Mouse (Mus musculus): ENCODE data around the gene Col28a1. TPM values are rescaled to one million over a fixed set of nuclear protein-coding genes. Genes with fewer than 3 reads are reported as not detected.

Gene Col28a1
- polyA plus RNA-seq, 1 experiment from 2014 or later: 0.98 TPM

- Histone ChIP-seq H3K4me1 (ENCODE audit: control insufficient read depth, insufficient read depth, low read length) (no peaks in the 10 kb centered on the region), H3K36me3 (ENCODE audit: control insufficient read depth, insufficient read depth, low read length) (no peaks in the 10 kb centered on the region), H3K9me3 (replicated peaks; ENCODE audit: control insufficient read depth, low read length, poor library complexity, severe bottlenecking) (no peaks in the 10 kb centered on the region), H3K4me3 (ENCODE audit: low read depth, low read length) (no peak overlapping the region), H3K27ac (ENCODE audit: low read length) (no peak overlapping the region), H3K9ac (ENCODE audit: low read depth, low read length) (no peak overlapping the region), H3K4me2 (ENCODE audit: low read length) (no peak overlapping the region), H3K27me3 (ENCODE audit: control insufficient read depth, insufficient read depth, low read depth, low read length) (no peaks in the 10 kb centered on the region)
- no peak for ATAC-seq
- WGBS: 85% methylated on average over 8 of the region's 8 CpGs
Measured at GRCm38 (mm10) chr6:8094160-8094953, 98.1 kb downstream of the Col28a1 start.

GRCm38 (mm10) chr6:8093556-8093955 lies 98.9 kb downstream of the Col28a1 start:
- WGBS: 90% methylated on average over 7 of the region's 7 CpGs
- no peak overlapping the region for H3K4me2 ChIP-seq (ENCODE audit: low read length)

DNA sequence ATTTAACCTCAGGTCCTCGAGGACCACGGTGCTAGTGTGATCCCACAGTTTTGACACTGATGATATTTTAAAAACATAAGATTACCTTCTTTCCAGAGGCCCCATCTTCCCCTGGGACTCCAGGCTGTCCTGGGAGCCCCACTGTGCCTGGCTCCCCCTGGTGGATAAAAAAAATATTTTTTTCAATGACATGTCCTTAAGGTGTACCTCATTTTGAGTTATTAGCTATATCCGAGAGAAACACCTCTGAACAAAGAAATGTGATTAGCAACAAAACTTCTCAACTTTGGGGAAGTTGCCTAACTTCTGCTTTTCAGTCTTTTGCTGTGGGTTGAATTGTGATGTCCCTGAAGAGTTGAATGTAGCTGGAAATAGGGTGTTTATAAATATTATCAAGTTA lies 105.6 kb downstream of the Col28a1 start:
- Histone ChIP-seq H3K9ac (ENCODE audit: low read depth, low read length) (no peak overlapping the region), H3K4me3 (ENCODE audit: low read depth, low read length) (no peak overlapping the region), H3K36me3 (ENCODE audit: control insufficient read depth, insufficient read depth, low read length) (no peaks in the 10 kb centered on the region), H3K4me2 (ENCODE audit: low read length) (no peak overlapping the region), H3K9me3 (replicated peaks; ENCODE audit: control insufficient read depth, low read length, poor library complexity, severe bottlenecking) (no peaks in the 10 kb centered on the region), H3K27me3 (ENCODE audit: control insufficient read depth, insufficient read depth, low read depth, low read length) (no peaks in the 10 kb centered on the region), H3K4me1 (ENCODE audit: control insufficient read depth, insufficient read depth, low read length) (no peaks in the 10 kb centered on the region), H3K27ac (ENCODE audit: low read length) (no peak overlapping the region)
- ATAC-seq: no peak
- WGBS: 60% methylated on average over 3 of the region's 3 CpGs

More at GRCm38 (mm10) chr6:8093556-8093955, 98.9 kb downstream of the Col28a1 start:
- no peak for ATAC-seq
- Histone ChIP-seq H3K4me1 (ENCODE audit: control insufficient read depth, insufficient read depth, low read length) (no peaks in the 10 kb centered on the region), H3K36me3 (ENCODE audit: control insufficient read depth, insufficient read depth, low read length) (no peaks in the 10 kb centered on the region), H3K27me3 (ENCODE audit: control insufficient read depth, insufficient read depth, low read depth, low read length) (no peaks in the 10 kb centered on the region), H3K27ac (ENCODE audit: low read length) (no peak overlapping the region), H3K4me3 (ENCODE audit: low read depth, low read length) (no peak overlapping the region), H3K9ac (ENCODE audit: low read depth, low read length) (no peak overlapping the region), H3K9me3 (replicated peaks; ENCODE audit: control insufficient read depth, low read length, poor library complexity, severe bottlenecking) (no peaks in the 10 kb centered on the region)

GRCm38 (mm10) chr6:8084806-8085205 lies 107.6 kb downstream of the Col28a1 start:
- Histone ChIP-seq H3K4me2 (ENCODE audit: low read length) (no peak overlapping the region), H3K4me1 (ENCODE audit: control insufficient read depth, insufficient read depth, low read length) (no peaks in the 10 kb centered on the region), H3K9ac (ENCODE audit: low read depth, low read length) (no peak overlapping the region), H3K27ac (ENCODE audit: low read length) (no peak overlapping the region), H3K9me3 (replicated peaks; ENCODE audit: control insufficient read depth, low read length, poor library complexity, severe bottlenecking) (no peaks in the 10 kb centered on the region), H3K36me3 (ENCODE audit: control insufficient read depth, insufficient read depth, low read length) (no peaks in the 10 kb centered on the region), H3K27me3 (ENCODE audit: control insufficient read depth, insufficient read depth, low read depth, low read length) (no peaks in the 10 kb centered on the region), H3K4me3 (ENCODE audit: low read depth, low read length) (no peak overlapping the region)
- ATAC-seq: no peak
- WGBS: 77% methylated on average over 7 of the region's 7 CpGs

GRCm38 (mm10) chr6:8083196-8083595 lies 109.2 kb downstream of the Col28a1 start:
- WGBS: 85% methylated on average over 2 of the region's 2 CpGs

DNA sequence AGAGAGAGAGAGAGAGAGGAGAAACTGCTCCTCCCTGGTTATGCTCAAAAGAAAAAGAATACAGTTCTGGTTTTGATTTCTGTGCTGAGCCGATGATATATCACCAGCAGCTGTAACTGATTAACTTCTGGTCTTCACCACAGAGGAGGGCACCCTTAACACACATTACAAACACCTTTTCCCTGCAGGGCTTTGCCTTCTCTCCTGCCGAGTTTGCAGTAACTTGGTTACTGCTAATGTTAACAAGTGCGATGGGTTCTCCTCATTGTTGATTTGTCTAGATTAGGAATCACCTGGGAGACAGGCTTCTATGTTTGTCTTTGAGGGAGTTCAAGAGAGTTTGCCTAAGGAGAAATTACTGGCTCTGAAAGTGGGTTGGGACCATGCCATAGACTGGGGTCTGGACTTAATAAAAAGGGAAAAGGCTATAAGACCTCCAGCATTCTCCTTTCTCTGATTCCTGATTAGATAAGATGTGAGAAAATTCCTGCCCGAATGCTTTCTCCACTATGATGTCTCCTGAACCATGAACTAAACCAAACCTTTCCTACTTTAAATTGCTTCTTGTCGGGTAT lies 114.8 kb downstream of the Col28a1 start:
- no peak for ATAC-seq
- H3K9me3 ChIP-seq (replicated peaks; ENCODE audit: control insufficient read depth, low read length, poor library complexity, severe bottlenecking): no peaks in the 10 kb centered on the region
- no peaks in the 10 kb centered on the region for H3K36me3 ChIP-seq (ENCODE audit: control insufficient read depth, insufficient read depth, low read length)
- H3K27me3 ChIP-seq (ENCODE audit: control insufficient read depth, insufficient read depth, low read depth, low read length): no peaks in the 10 kb centered on the region
- H3K9ac ChIP-seq (ENCODE audit: low read depth, low read length): no peak overlapping the region
- H3K4me3 ChIP-seq (ENCODE audit: low read depth, low read length): no peak overlapping the region
- H3K4me1 ChIP-seq (ENCODE audit: control insufficient read depth, insufficient read depth, low read length): no peaks in the 10 kb centered on the region
- no peak overlapping the region for H3K27ac ChIP-seq (ENCODE audit: low read length)
- 75% methylated on average over 5 of the region's 5 CpGs for WGBS
- H3K4me2 ChIP-seq (ENCODE audit: low read length): no peak overlapping the region

More at GRCm38 (mm10) chr6:8083196-8083595, 109.2 kb downstream of the Col28a1 start:
- no peak for ATAC-seq
- Histone ChIP-seq H3K36me3 (ENCODE audit: control insufficient read depth, insufficient read depth, low read length) (no peaks in the 10 kb centered on the region), H3K9ac (ENCODE audit: low read depth, low read length) (no peak overlapping the region), H3K4me2 (ENCODE audit: low read length) (no peak overlapping the region), H3K4me3 (ENCODE audit: low read depth, low read length) (no peak overlapping the region), H3K4me1 (ENCODE audit: control insufficient read depth, insufficient read depth, low read length) (no peaks in the 10 kb centered on the region), H3K9me3 (replicated peaks; ENCODE audit: control insufficient read depth, low read length, poor library complexity, severe bottlenecking) (no peaks in the 10 kb centered on the region), H3K27ac (ENCODE audit: low read length) (no peak overlapping the region), H3K27me3 (ENCODE audit: control insufficient read depth, insufficient read depth, low read depth, low read length) (no peaks in the 10 kb centered on the region)

GRCm38 (mm10) chr6:8074914-8075313 lies 117.5 kb downstream of the Col28a1 start:
- Histone ChIP-seq H3K36me3 (ENCODE audit: control insufficient read depth, insufficient read depth, low read length) (no peaks in the 10 kb centered on the region), H3K4me2 (ENCODE audit: low read length) (no peak overlapping the region), H3K9ac (ENCODE audit: low read depth, low read length) (no peak overlapping the region), H3K4me3 (ENCODE audit: low read depth, low read length) (no peak overlapping the region), H3K27ac (ENCODE audit: low read length) (no peak overlapping the region), H3K27me3 (ENCODE audit: control insufficient read depth, insufficient read depth, low read depth, low read length) (no peaks in the 10 kb centered on the region), H3K4me1 (ENCODE audit: control insufficient read depth, insufficient read depth, low read length) (no peaks in the 10 kb centered on the region), H3K9me3 (replicated peaks; ENCODE audit: control insufficient read depth, low read length, poor library complexity, severe bottlenecking) (no peaks in the 10 kb centered on the region)
- WGBS: 89% methylated on average over 2 of the region's 2 CpGs
- no peak for ATAC-seq

GRCm38 (mm10) chr6:8068979-8069378 lies 123.4 kb downstream of the Col28a1 start:
- WGBS: 92% methylated on average over 5 of the region's 5 CpGs
- Histone ChIP-seq H3K27me3 (ENCODE audit: control insufficient read depth, insufficient read depth, low read depth, low read length) (no peaks in the 10 kb centered on the region), H3K4me1 (ENCODE audit: control insufficient read depth, insufficient read depth, low read length) (no peaks in the 10 kb centered on the region), H3K27ac (ENCODE audit: low read length) (no peak overlapping the region), H3K4me2 (ENCODE audit: low read length) (no peak overlapping the region), H3K4me3 (ENCODE audit: low read depth, low read length) (no peak overlapping the region), H3K9me3 (replicated peaks; ENCODE audit: control insufficient read depth, low read length, poor library complexity, severe bottlenecking) (no peaks in the 10 kb centered on the region), H3K9ac (ENCODE audit: low read depth, low read length) (no peak overlapping the region), H3K36me3 (ENCODE audit: control insufficient read depth, insufficient read depth, low read length) (no peaks in the 10 kb centered on the region)
- no peak for ATAC-seq

GRCm38 (mm10) chr6:8068394-8068793 lies 124.0 kb downstream of the Col28a1 start:
- no peak overlapping the region for H3K27ac ChIP-seq (ENCODE audit: low read length)
- ATAC-seq: no peak
- no peaks in the 10 kb centered on the region for H3K27me3 ChIP-seq (ENCODE audit: control insufficient read depth, insufficient read depth, low read depth, low read length)
- WGBS: 81% methylated on average over 2 of the region's 2 CpGs
- H3K9me3 ChIP-seq (replicated peaks; ENCODE audit: control insufficient read depth, low read length, poor library complexity, severe bottlenecking): no peaks in the 10 kb centered on the region
- H3K36me3 ChIP-seq (ENCODE audit: control insufficient read depth, insufficient read depth, low read length): no peaks in the 10 kb centered on the region
- no peak overlapping the region for H3K4me2 ChIP-seq (ENCODE audit: low read length)
- H3K4me1 ChIP-seq (ENCODE audit: control insufficient read depth, insufficient read depth, low read length): no peaks in the 10 kb centered on the region
- H3K4me3 ChIP-seq (ENCODE audit: low read depth, low read length): no peak overlapping the region
- H3K9ac ChIP-seq (ENCODE audit: low read depth, low read length): no peak overlapping the region

All from midbrain, embryonic 16.5 days (tissue).